Mouse (Mus musculus) lung, postnatal 10 days (tissue): ENCODE results near the gene Pnrc1.

Source experiments
- DNase-seq: peaks from one replicate; pipeline ENCODE4 v3.0.0; 2021

Pnrc1 gene

GRCm38 (mm10) chr4:33208881-33209841, 80.8 kb downstream of the Pnrc1 start, which contains the start of gene Srsf12:
TSS of gene Srsf12 (plus strand) at chr4:33208991.
- peak; percentile 7 for DNase-seq

- DNase-seq = no peak
These were observed 82.4 kb downstream of the Pnrc1 start for GRCm38 (mm10) chr4:33207551-33207950.

GRCm38 (mm10) chr4:33204682-33205081, 85.3 kb downstream of the Pnrc1 start:
- peak; percentile 47 for DNase-seq

GRCm38 (mm10) chr4:33198117-33198516, 91.8 kb downstream of the Pnrc1 start:
- DNase-seq = no peak
